ENCODE assay signal across 12 mouse cellular contexts in the genomic region with DNA sequence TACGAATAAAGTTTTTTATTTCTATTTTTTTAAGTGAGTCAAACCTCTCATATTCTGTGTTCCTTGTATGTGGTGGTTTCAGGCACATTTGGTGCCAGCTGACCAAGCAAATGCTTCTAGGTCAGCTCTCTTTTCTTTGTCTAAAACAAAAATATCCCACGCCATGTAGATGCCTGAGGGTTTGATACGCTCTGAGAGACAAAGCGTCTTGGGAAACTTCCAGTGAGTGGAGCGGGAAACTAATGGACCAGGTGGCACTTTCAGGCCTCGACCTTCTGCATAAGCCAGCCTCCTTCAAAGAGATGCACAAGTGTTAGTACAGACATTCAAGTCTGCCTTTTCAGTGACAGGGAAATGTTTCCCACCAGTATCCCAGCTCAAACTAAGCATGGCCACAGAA.
"Had no signal": no experiment of that assay in that cellular context is flagged by ENCODE, and none has a peak within 500 bp of the region (broad histone marks: within the 10 kb centered on the region; RNA-seq: fewer than 3 reads in every experiment).

No protein-coding gene starts in this region.

- DNase-seq: left cerebral cortex, postnatal 4 days; lung, adult 2 months; lung, postnatal 36 days; right cerebral cortex, postnatal 14 days; thymus, adult 2 months; thymus, postnatal 25 days had no signal

- ATAC-seq: lung, postnatal 0 days; midbrain, embryonic 13.5 days had no signal

- H3K27ac ChIP-seq: layer of hippocampus, adult 2 months; liver, embryonic 15.5 days; midbrain, embryonic 13.5 days; stomach, embryonic 15.5 days had no signal

- H3K4me1 ChIP-seq: liver, embryonic 15.5 days had no signal

- H3K9ac ChIP-seq: liver, embryonic 15.5 days; midbrain, embryonic 13.5 days; stomach, embryonic 15.5 days had no signal

- H3K9me3 ChIP-seq: liver, embryonic 15.5 days; midbrain, embryonic 13.5 days; stomach, embryonic 15.5 days had no signal

- H3K4me2 ChIP-seq: liver, embryonic 11.5 days; liver, embryonic 15.5 days; midbrain, embryonic 13.5 days; stomach, embryonic 15.5 days had no signal

- H3K27me3 ChIP-seq: liver, embryonic 15.5 days; midbrain, embryonic 13.5 days; stomach, embryonic 15.5 days had no signal

- H3K36me3 ChIP-seq: liver, embryonic 15.5 days; midbrain, embryonic 13.5 days; stomach, embryonic 15.5 days had no signal

- H3K4me3 ChIP-seq: layer of hippocampus, adult 2 months; liver, embryonic 15.5 days; midbrain, embryonic 13.5 days; stomach, embryonic 15.5 days had no signal
